Mouse (Mus musculus): ENCODE measurements at regions not wholly inside any gene's neighbourhood (a gene's known extent, or its start where the extent isn't known, plus 50 kb on each side); places are given as distances from the start of the nearest gene placed in this dataset.

GRCm38 (mm10) chr5:84690334-84691258, 273.4 kb upstream of the Epha5 start:
- H3K4me2 ChIP-seq (replicated peaks): no peak overlapping the region
- H3K4me3 ChIP-seq (replicated peaks): no peak overlapping the region
- no peaks in the 10 kb centered on the region for H3K36me3 ChIP-seq
- no peak overlapping the region for H3K9ac ChIP-seq
- ATAC-seq (ENCODE audit: insufficient number of reproducible peaks, low FRiP score, low TSS enrichment, low read depth): no peak
- no peaks in the 10 kb centered on the region for H3K4me1 ChIP-seq
- no peaks in the 10 kb centered on the region for H3K27me3 ChIP-seq
- no peak overlapping the region for H3K27ac ChIP-seq (replicated peaks)
- WGBS: 92% methylated on average over 2 of the region's 2 CpGs
- no peaks in the 10 kb centered on the region for H3K9me3 ChIP-seq (replicated peaks)

DNA sequence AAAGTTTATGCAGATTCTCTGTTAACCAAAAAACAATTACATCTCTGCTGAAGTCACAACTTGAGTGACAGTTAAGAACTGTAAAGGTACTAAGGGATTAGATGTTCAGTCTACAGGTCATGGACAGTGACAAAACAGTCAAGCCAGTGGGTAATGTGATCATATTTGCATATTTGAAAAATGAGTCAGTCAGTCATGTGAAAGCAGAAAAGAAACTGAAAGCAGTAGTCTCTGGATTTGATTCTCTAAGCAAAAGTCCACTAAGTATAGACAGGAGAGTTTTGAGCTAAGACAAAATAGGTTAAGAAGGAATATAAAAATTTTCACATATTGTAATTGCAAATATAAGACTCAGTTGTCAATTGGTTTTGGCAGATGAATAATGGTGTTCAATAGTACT, 270.4 kb upstream of the Epha5 start:
- no peak overlapping the region for H3K4me2 ChIP-seq (replicated peaks)
- H3K4me3 ChIP-seq (replicated peaks): no peak overlapping the region
- no peaks in the 10 kb centered on the region for H3K4me1 ChIP-seq
- no peaks in the 10 kb centered on the region for H3K36me3 ChIP-seq
- no peaks in the 10 kb centered on the region for H3K9me3 ChIP-seq (replicated peaks)
- ATAC-seq (ENCODE audit: insufficient number of reproducible peaks, low FRiP score, low TSS enrichment, low read depth): no peak
- H3K27ac ChIP-seq (replicated peaks): no peak overlapping the region
- no peak overlapping the region for H3K9ac ChIP-seq
- H3K27me3 ChIP-seq: no peaks in the 10 kb centered on the region

- no peak for ATAC-seq (ENCODE audit: insufficient number of reproducible peaks, low FRiP score, low TSS enrichment, low read depth)
- H3K4me1 ChIP-seq: no peaks in the 10 kb centered on the region
- no peaks in the 10 kb centered on the region for H3K36me3 ChIP-seq
- H3K4me2 ChIP-seq (replicated peaks): no peak overlapping the region
- H3K27me3 ChIP-seq: no peaks in the 10 kb centered on the region
- no peak overlapping the region for H3K4me3 ChIP-seq (replicated peaks)
- H3K9me3 ChIP-seq (replicated peaks): no peaks in the 10 kb centered on the region
- no peak overlapping the region for H3K9ac ChIP-seq
- H3K27ac ChIP-seq (replicated peaks): no peak overlapping the region
Measured at GRCm38 (mm10) chr5:84655171-84655570, 238.0 kb upstream of the Epha5 start.

GRCm38 (mm10) chr5:84635502-84635901, 218.3 kb upstream of the Epha5 start:
- no peak for ATAC-seq (ENCODE audit: insufficient number of reproducible peaks, low FRiP score, low TSS enrichment, low read depth)
- no peak overlapping the region for H3K4me3 ChIP-seq (replicated peaks)
- WGBS: 33% methylated on average over 3 of the region's 3 CpGs
- no peaks in the 10 kb centered on the region for H3K36me3 ChIP-seq
- H3K9ac ChIP-seq: no peak overlapping the region
- H3K9me3 ChIP-seq (replicated peaks): no peaks in the 10 kb centered on the region
- no peaks in the 10 kb centered on the region for H3K27me3 ChIP-seq
- H3K4me2 ChIP-seq (replicated peaks): no peak overlapping the region
- no peak overlapping the region for H3K27ac ChIP-seq (replicated peaks)
- no peaks in the 10 kb centered on the region for H3K4me1 ChIP-seq

GRCm38 (mm10) chr5:84632851-84633250, 215.7 kb upstream of the Epha5 start:
- H3K4me1 ChIP-seq: no peaks in the 10 kb centered on the region
- 78% methylated on average over 2 of the region's 2 CpGs for WGBS
- H3K4me3 ChIP-seq (replicated peaks): no peak overlapping the region
- ATAC-seq (ENCODE audit: insufficient number of reproducible peaks, low FRiP score, low TSS enrichment, low read depth): no peak
- no peaks in the 10 kb centered on the region for H3K9me3 ChIP-seq (replicated peaks)
- H3K9ac ChIP-seq: no peak overlapping the region
- no peaks in the 10 kb centered on the region for H3K27me3 ChIP-seq
- no peak overlapping the region for H3K4me2 ChIP-seq (replicated peaks)
- H3K27ac ChIP-seq (replicated peaks): no peak overlapping the region
- H3K36me3 ChIP-seq: no peaks in the 10 kb centered on the region

DNA sequence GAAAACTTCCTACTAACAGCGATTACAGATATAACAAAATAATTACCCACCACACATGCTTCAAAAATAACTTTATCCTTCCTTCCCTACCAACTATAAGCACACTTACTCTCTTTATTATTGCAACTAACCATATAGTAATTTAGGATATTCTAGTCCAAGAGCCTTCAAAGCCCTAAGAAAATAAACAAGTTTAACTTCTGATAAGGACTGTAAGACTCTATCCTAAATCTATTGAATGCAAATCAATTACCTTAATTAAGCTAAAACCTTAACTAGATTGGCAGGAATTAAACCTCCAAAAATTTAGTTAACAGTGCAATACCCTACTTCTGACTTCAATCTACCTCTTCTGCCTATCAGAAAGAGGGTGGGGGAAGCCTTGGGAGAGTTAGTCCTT, 201.0 kb upstream of the Epha5 start:
- Histone ChIP-seq H3K36me3 (no peaks in the 10 kb centered on the region), H3K4me2 (replicated peaks) (no peak overlapping the region), H3K27me3 (no peaks in the 10 kb centered on the region), H3K27ac (replicated peaks) (no peak overlapping the region), H3K9me3 (replicated peaks) (no peaks in the 10 kb centered on the region), H3K4me1 (no peaks in the 10 kb centered on the region), H3K4me3 (replicated peaks) (no peak overlapping the region), H3K9ac (no peak overlapping the region)
- WGBS: 87% methylated on average over 1 of the region's 1 CpGs
- ATAC-seq (ENCODE audit: insufficient number of reproducible peaks, low FRiP score, low TSS enrichment, low read depth): no peak

DNA sequence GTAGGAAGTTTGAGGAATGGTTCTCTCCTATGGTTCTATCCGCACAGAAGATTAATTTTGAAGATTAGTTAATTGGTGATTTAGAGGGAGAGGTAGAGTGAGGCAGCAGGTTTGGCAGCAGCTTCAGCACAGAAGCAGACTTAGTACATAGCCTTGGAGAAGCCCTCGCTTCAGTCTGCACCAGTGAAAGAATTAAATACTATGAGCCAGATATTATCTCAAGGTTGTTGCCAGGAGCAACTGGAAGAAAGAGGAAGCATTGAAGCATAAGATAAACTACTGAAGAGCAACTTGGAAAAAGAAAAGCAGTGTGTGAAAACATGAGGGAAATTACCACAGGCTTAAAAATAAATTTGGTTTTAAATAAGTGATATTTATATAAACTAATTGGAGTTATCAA, 191.5 kb upstream of the Epha5 start:
- Histone ChIP-seq H3K4me1 (no peaks in the 10 kb centered on the region), H3K9ac (no peak overlapping the region), H3K27ac (replicated peaks) (no peak overlapping the region), H3K36me3 (no peaks in the 10 kb centered on the region), H3K27me3 (no peaks in the 10 kb centered on the region), H3K9me3 (replicated peaks) (no peaks in the 10 kb centered on the region), H3K4me3 (replicated peaks) (no peak overlapping the region), H3K4me2 (replicated peaks) (no peak overlapping the region)
- ATAC-seq (ENCODE audit: insufficient number of reproducible peaks, low FRiP score, low TSS enrichment, low read depth): no peak
- 60% methylated on average over 2 of the region's 2 CpGs for WGBS

DNA sequence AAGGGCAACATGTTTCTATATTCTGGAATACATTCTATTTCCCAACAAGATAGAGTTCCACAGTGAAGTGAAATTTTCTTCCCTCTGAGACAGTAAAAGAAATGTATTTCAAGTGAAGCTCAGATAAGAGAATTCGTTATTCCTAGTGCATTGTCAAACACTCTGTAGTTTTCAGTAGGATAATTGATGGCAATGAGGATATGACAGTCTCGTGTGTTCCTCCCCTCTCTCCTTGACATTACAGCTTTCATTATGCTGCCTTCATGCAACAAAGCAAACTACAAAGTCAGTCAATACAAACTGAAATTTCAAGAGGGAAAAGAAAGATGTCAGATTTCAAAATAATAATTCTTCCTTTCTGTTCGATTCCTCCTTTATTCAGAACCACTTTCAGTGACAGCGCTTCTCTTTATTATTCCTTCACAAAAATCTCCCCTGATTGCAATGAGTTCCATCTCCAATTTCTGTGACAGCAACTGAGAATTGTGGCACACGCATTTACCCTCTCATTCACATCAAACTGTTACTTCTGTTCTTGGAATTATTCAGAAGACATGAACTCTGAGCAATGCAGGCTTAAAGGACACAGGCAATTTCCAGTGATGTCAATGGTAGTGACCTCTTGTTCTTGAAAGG, 148.2 kb upstream of the Epha5 start:
- Histone ChIP-seq H3K4me3 (replicated peaks) (no peak overlapping the region), H3K9me3 (replicated peaks) (no peaks in the 10 kb centered on the region), H3K4me1 (no peaks in the 10 kb centered on the region), H3K4me2 (replicated peaks) (no peak overlapping the region), H3K36me3 (no peaks in the 10 kb centered on the region), H3K9ac (no peak overlapping the region), H3K27ac (replicated peaks) (no peak overlapping the region), H3K27me3 (no peaks in the 10 kb centered on the region)
- WGBS: 73% methylated on average over 5 of the region's 5 CpGs
- no peak for ATAC-seq (ENCODE audit: insufficient number of reproducible peaks, low FRiP score, low TSS enrichment, low read depth)

GRCm38 (mm10) chr5:84519836-84520235, 102.7 kb upstream of the Epha5 start:
- Histone ChIP-seq H3K4me3 (replicated peaks) (no peak overlapping the region), H3K27me3 (no peaks in the 10 kb centered on the region), H3K4me2 (replicated peaks) (no peak overlapping the region), H3K27ac (replicated peaks) (no peak overlapping the region), H3K4me1 (no peaks in the 10 kb centered on the region), H3K9me3 (replicated peaks) (no peaks in the 10 kb centered on the region), H3K36me3 (no peaks in the 10 kb centered on the region), H3K9ac (no peak overlapping the region)
- ATAC-seq (ENCODE audit: insufficient number of reproducible peaks, low FRiP score, low TSS enrichment, low read depth): no peak

DNA sequence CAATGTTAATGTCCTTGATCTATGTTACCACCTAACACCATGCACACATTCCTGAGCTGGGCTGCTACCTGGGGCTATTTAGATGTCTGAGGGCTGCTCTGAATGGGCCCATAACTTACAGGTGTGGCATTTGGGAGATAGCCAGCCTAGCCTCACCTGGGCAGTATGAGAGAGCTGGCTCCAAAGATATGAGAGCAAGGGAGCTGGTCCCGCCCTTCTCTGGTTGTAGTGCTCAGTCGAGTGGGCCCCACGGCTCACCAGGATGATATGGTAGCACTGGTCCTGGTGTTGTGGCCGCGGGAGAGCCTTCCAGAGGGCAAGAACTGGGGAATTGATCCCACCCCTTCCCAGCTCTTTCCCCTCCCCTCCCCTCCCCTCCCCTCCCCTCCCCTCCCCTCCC, 93.0 kb upstream of the Epha5 start:
- no peaks in the 10 kb centered on the region for H3K36me3 ChIP-seq
- WGBS: 81% methylated on average over 5 of the region's 5 CpGs
- no peak for ATAC-seq (ENCODE audit: insufficient number of reproducible peaks, low FRiP score, low TSS enrichment, low read depth)

DNA sequence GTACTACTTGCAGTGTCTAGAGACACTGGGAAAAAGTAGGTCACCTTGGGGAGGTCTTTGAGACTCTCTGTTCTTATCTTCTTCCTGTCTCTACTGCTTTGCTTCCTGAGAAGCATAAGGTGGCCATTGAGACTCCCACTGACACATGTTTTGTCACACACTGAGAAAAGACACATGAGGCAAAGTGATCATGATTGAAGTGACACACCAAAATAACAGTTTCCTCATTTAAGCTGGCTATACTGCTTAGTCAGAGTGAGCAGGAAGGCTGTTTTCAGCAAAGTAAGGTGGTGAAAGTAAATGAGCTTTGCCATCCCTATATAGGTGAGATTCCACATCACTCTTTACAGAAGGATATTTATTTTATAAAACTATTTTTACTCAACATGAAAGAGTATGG, 63.8 kb upstream of the Epha5 start:
- no peak for ATAC-seq (ENCODE audit: insufficient number of reproducible peaks, low FRiP score, low TSS enrichment, low read depth)
- Histone ChIP-seq H3K4me2 (replicated peaks) (no peak overlapping the region), H3K4me3 (replicated peaks) (no peak overlapping the region), H3K9ac (no peak overlapping the region), H3K9me3 (replicated peaks) (no peaks in the 10 kb centered on the region), H3K36me3 (no peaks in the 10 kb centered on the region), H3K4me1 (no peaks in the 10 kb centered on the region), H3K27me3 (no peaks in the 10 kb centered on the region), H3K27ac (replicated peaks) (no peak overlapping the region)

More for the DNA sequence above, 93.0 kb upstream of the Epha5 start:
- Histone ChIP-seq H3K4me2 (replicated peaks) (no peak overlapping the region), H3K9ac (no peak overlapping the region), H3K9me3 (replicated peaks) (no peaks in the 10 kb centered on the region), H3K27ac (replicated peaks) (no peak overlapping the region), H3K4me3 (replicated peaks) (no peak overlapping the region), H3K27me3 (no peaks in the 10 kb centered on the region), H3K4me1 (no peaks in the 10 kb centered on the region)

All from embryonic facial prominence, embryonic 15.5 days (tissue).